Mouse (Mus musculus) forebrain, embryonic 11.5 days (tissue): ENCODE results near the gene Gucy2c. TPM values are rescaled to one million over a fixed set of nuclear protein-coding genes. Genes with fewer than 3 reads are reported as not detected.

Experiments used
- ATAC-seq: fragments of 200-750 bp; cut with Nextera tagmentation; replicated peaks from 2 replicates; pipeline ENCODE4 v1.8.0; 2017; ENCODE audit warnings: moderate TSS enrichment; ENCODE audit not compliant: low FRiP score
- DNase-seq: peaks from one replicate; pipeline ENCODE4 v3.0.0-alpha.2; 2017; ENCODE audit warnings: low spot score
- H3K27ac ChIP-seq: fragments of 300-500 bp; sonication (generic); 2 replicates; pipeline ENCODE4 v1.5.1; 2014; ENCODE audit warnings: low read depth, low read length
- H3K27me3 ChIP-seq: fragments of 300-500 bp; sonication (generic); 2 replicates; pipeline ENCODE4 v1.6.1; 2014; ENCODE audit warnings: mild to moderate bottlenecking, low read length, mixed read lengths; ENCODE audit not compliant: control insufficient read depth, insufficient read depth
- H3K36me3 ChIP-seq: fragments of 300-500 bp; sonication (generic); 2 replicates; pipeline ENCODE4 v1.6.1; 2014; ENCODE audit warnings: mild to moderate bottlenecking, low read length, moderate library complexity, mixed read lengths; ENCODE audit not compliant: control insufficient read depth, insufficient read depth
- H3K4me1 ChIP-seq: fragments of 300-500 bp; sonication (generic); replicated peaks from 2 replicates; pipeline ENCODE4 v1.6.1; 2014; ENCODE audit warnings: low read length, mixed read lengths; ENCODE audit not compliant: control insufficient read depth, insufficient read depth
- H3K4me2 ChIP-seq: fragments of 300-500 bp; sonication (generic); 2 replicates; pipeline ENCODE4 v1.6.1; 2014; ENCODE audit warnings: low read depth, mild to moderate bottlenecking, low read length, moderate library complexity, mixed read lengths; ENCODE audit not compliant: severe bottlenecking
- H3K4me3 ChIP-seq: fragments of 300-500 bp; sonication (generic); 2 replicates; pipeline ENCODE4 v1.5.1; 2014; ENCODE audit warnings: low read depth, low read length
- H3K9ac ChIP-seq: fragments of 300-500 bp; sonication (generic); 2 replicates; pipeline ENCODE4 v1.6.1; 2014; ENCODE audit warnings: low read length
- H3K9me3 ChIP-seq: fragments of 300-500 bp; sonication (generic); 2 replicates; pipeline ENCODE4 v1.6.1; 2016; ENCODE audit warnings: low read length, mixed read lengths; ENCODE audit not compliant: control insufficient read depth
- WGBS: fragments of 180-500 bp; shearing (Covaris S2); extraction: QIAGEN DNeasy Blood & Tissue Kit; methylation state at CpG from one replicate; pipeline ENCODE4 v1.1.7; 2014; 5-methylcytosine and 5-hydroxymethylcytosine counted together
- microRNA-seq: library from miRNA; unstranded; fragments of <30 nt; microRNA quantifications from one replicate; pipeline ENCODE4, GENCODE M21; 2016; ENCODE audit not compliant: insufficient number of aligned reads
- polyA plus RNA-seq: library from polyadenylated mRNA; unstranded; fragments of >200 nt; fragmentation: Nextera tagmentation; extraction: Ambion mirVana; gene quantifications from 2 replicates; pipeline ENCODE4 v1.2.1, GENCODE M21; 2014

Gucy2c gene
- polyA plus RNA-seq, 1 experiment from 2014 or later, result not detected

- Histone ChIP-seq H3K4me3 (no peak overlapping the region), H3K9ac (no peak overlapping the region), H3K9me3 (no peaks in the 10 kb centered on the region), H3K4me1 (peaks cover 7% of the 10 kb centered on the region; the same call in 1 of the 2 replicates), H3K27me3 (peaks cover 16% of the 10 kb centered on the region), H3K27ac (no peak overlapping the region), H3K4me2 (no peak overlapping the region), H3K36me3 (no peaks in the 10 kb centered on the region)
- 89% methylated on average over 4 of the region's 4 CpGs for WGBS
- ATAC-seq (no peak), DNase-seq (no peak)
These were observed 123.3 kb downstream of the Gucy2c start for GRCm38 (mm10) chr6:136658303-136658702.

- DNase-seq (no peak), ATAC-seq (no peak)
- Histone ChIP-seq H3K27ac (no peak overlapping the region), H3K9me3 (no peaks in the 10 kb centered on the region), H3K9ac (no peak overlapping the region), H3K27me3 (peaks cover 2% of the 10 kb centered on the region; the same call in 1 of the 2 replicates), H3K4me3 (no peak overlapping the region), H3K4me2 (no peak overlapping the region), H3K36me3 (no peaks in the 10 kb centered on the region), H3K4me1 (no peaks in the 10 kb centered on the region)
- WGBS, result 74% methylated on average over 11 of the region's 11 CpGs
These were observed 125.8 kb downstream of the Gucy2c start for GRCm38 (mm10) chr6:136655786-136656185.

GRCm38 (mm10) chr6:136654470-136654869 is 127.1 kb downstream of the Gucy2c start:
- Histone ChIP-seq H3K4me1 (no peaks in the 10 kb centered on the region), H3K36me3 (no peaks in the 10 kb centered on the region), H3K27me3 (no peaks in the 10 kb centered on the region), H3K9me3 (no peaks in the 10 kb centered on the region), H3K9ac (no peak overlapping the region), H3K27ac (no peak overlapping the region), H3K4me3 (no peak overlapping the region), H3K4me2 (no peak overlapping the region)
- ATAC-seq (no peak), DNase-seq (no peak)
- WGBS, result 78% methylated on average over 20 of the region's 20 CpGs

- no peaks in the 10 kb centered on the region for H3K36me3 ChIP-seq
- H3K4me2 ChIP-seq, result no peak overlapping the region
- H3K9ac ChIP-seq, result no peak overlapping the region
- no peaks in the 10 kb centered on the region for H3K4me1 ChIP-seq
- ATAC-seq, result no peak
- no peaks in the 10 kb centered on the region for H3K9me3 ChIP-seq
- DNase-seq, result no peak
- H3K27ac ChIP-seq, result no peak overlapping the region
- H3K4me3 ChIP-seq, result no peak overlapping the region
- WGBS, result 74% methylated on average over 5 of the region's 5 CpGs
- no peaks in the 10 kb centered on the region for H3K27me3 ChIP-seq
These were observed 128.2 kb downstream of the Gucy2c start for GRCm38 (mm10) chr6:136653331-136653730.

- Histone ChIP-seq H3K4me2 (no peak overlapping the region), H3K4me3 (no peak overlapping the region), H3K27ac (no peak overlapping the region), H3K36me3 (no peaks in the 10 kb centered on the region), H3K4me1 (0 out of 2 replicates have a peak, but pooled peaks cover 2% of the 10 kb centered on the region), H3K9ac (no peak overlapping the region), H3K27me3 (no peaks in the 10 kb centered on the region), H3K9me3 (no peaks in the 10 kb centered on the region)
- WGBS, result 89% methylated on average over 8 of the region's 8 CpGs
- ATAC-seq (no peak), DNase-seq (no peak)
These were observed 130.9 kb downstream of the Gucy2c start for GRCm38 (mm10) chr6:136650664-136651063.

- H3K9me3 ChIP-seq, result no peaks in the 10 kb centered on the region
- H3K9ac ChIP-seq, result no peak overlapping the region
- ATAC-seq (no peak), DNase-seq (no peak)
- no peak overlapping the region for H3K4me3 ChIP-seq
- no peaks in the 10 kb centered on the region for H3K36me3 ChIP-seq
- H3K4me2 ChIP-seq, result no peak overlapping the region
- H3K27ac ChIP-seq, result no peak overlapping the region
- no peaks in the 10 kb centered on the region for H3K27me3 ChIP-seq
- WGBS, result 79% methylated on average over 10 of the region's 10 CpGs
- H3K4me1 ChIP-seq, result 0 out of 2 replicates have a peak, but pooled peaks cover 2% of the 10 kb centered on the region
These were observed 134.1 kb downstream of the Gucy2c start for GRCm38 (mm10) chr6:136647455-136647861.

Small RNAs within 50 kb of the gene (microRNA-seq; reads per million reads assigned to microRNA genes)
- not detected for gene Gm44364

Other genes with a start within 250 kb of the Gucy2c start
- gene Plbd1, start 119.8 kb downstream of the Gucy2c start, polyA plus RNA-seq, result 0.99 and 1.1 TPM in 2 replicates
- 0.45 and 0.53 TPM in 2 replicates for gene Hist4h4, start 22.6 kb upstream of the Gucy2c start, polyA plus RNA-seq
- 85.0 and 94.7 TPM in 2 replicates for gene H2afj, start 26.5 kb upstream of the Gucy2c start, polyA plus RNA-seq
- gene BC049715, start 45.9 kb upstream of the Gucy2c start, polyA plus RNA-seq, result 1.6 and 2.0 TPM in 2 replicates
- 174 and 191 TPM in 2 replicates for gene Wbp11, start 46.5 kb upstream of the Gucy2c start, polyA plus RNA-seq
- gene Smco3, start 53.7 kb upstream of the Gucy2c start, polyA plus RNA-seq, result 0.44 TPM in 1 of 2 replicates, not detected in the other
- gene Art4, start 76.0 kb upstream of the Gucy2c start, polyA plus RNA-seq, result 0.61 and 0.99 TPM in 2 replicates
- gene Mgp, start 94.1 kb upstream of the Gucy2c start, polyA plus RNA-seq, result 1.9 and 2.2 TPM in 2 replicates
- gene Erp27, start 140.4 kb upstream of the Gucy2c start, polyA plus RNA-seq, result not detected in 2 replicates
- gene Pde6h, start 142.1 kb upstream of the Gucy2c start, polyA plus RNA-seq, result not detected in 2 replicates
- 21.3 and 25.2 TPM in 2 replicates for gene Arhgdib, start 160.1 kb upstream of the Gucy2c start, polyA plus RNA-seq